Mouse (Mus musculus) lung, postnatal 0 days (tissue): Measurements from ENCODE around the gene Mapkapk3.

ENCODE experiments used
- CTCF ChIP-seq: IDR thresholded peaks from 2 replicates; pipeline ENCODE4 v1.5.1; 2016; ENCODE audit warnings: antibody characterized with exemption, mild to moderate bottlenecking
- EP300 ChIP-seq: IDR thresholded peaks from 2 replicates; pipeline ENCODE4 v1.6.1; 2016; ENCODE audit warnings: antibody characterized with exemption, mild to moderate bottlenecking, control low read depth

- TF ChIP-seq EP300 (no peak), CTCF (no peak)
Observed at GRCm38 (mm10) chr9:107267721-107268402, 21.8 kb downstream of the Mapkapk3 start.
